Mouse (Mus musculus) limb, embryonic 14.5 days (tissue): ENCODE data around the gene Dlg4. TPM values are rescaled to one million over a fixed set of nuclear protein-coding genes. Genes with fewer than 3 reads are reported as not detected.

Source experiments
- ATAC-seq: fragments of 200-750 bp; cut with Nextera tagmentation; 2 replicates; pipeline ENCODE4 v1.8.0; 2017; ENCODE audit warnings: low read depth, moderate number of reproducible peaks, moderate TSS enrichment; ENCODE audit not compliant: low FRiP score
- DNase-seq: peaks from one replicate; pipeline ENCODE4 v3.0.0-alpha.2; 2015; ENCODE audit warnings: low spot score
- H3K27ac ChIP-seq: fragments of 300-500 bp; sonication (generic); replicated peaks from 2 replicates; pipeline ENCODE4 v1.5.1; 2014; ENCODE audit warnings: low read depth, mild to moderate bottlenecking, low read length, moderate library complexity, mixed read lengths
- H3K27me3 ChIP-seq: fragments of 300-500 bp; sonication (generic); 2 replicates; pipeline ENCODE4 v1.6.1; 2014; ENCODE audit warnings: low read length, mixed read lengths; ENCODE audit not compliant: control insufficient read depth, insufficient read depth
- H3K36me3 ChIP-seq: fragments of 300-500 bp; sonication (generic); 2 replicates; pipeline ENCODE4 v1.6.1; 2014; ENCODE audit warnings: mild to moderate bottlenecking, low read length, moderate library complexity, mixed read lengths; ENCODE audit not compliant: control insufficient read depth, insufficient read depth
- H3K4me1 ChIP-seq: fragments of 300-500 bp; sonication (generic); 2 replicates; pipeline ENCODE4 v1.6.1; 2014; ENCODE audit warnings: antibody characterized with exemption, low read length, mixed read lengths; ENCODE audit not compliant: control insufficient read depth, insufficient read depth
- H3K4me2 ChIP-seq: fragments of 300-500 bp; sonication (generic); replicated peaks from 2 replicates; pipeline ENCODE4 v1.6.1; 2014; ENCODE audit warnings: low read depth, mild to moderate bottlenecking, low read length, moderate library complexity; ENCODE audit not compliant: severe bottlenecking
- H3K4me3 ChIP-seq: fragments of 300-500 bp; sonication (generic); replicated peaks from 2 replicates; pipeline ENCODE4 v1.5.1; 2014; ENCODE audit warnings: low read length
- H3K9ac ChIP-seq: fragments of 300-500 bp; sonication (generic); 2 replicates; pipeline ENCODE4 v1.6.1; 2014; ENCODE audit warnings: mild to moderate bottlenecking, low read depth, low read length, moderate library complexity; ENCODE audit not compliant: severe bottlenecking
- H3K9me3 ChIP-seq: fragments of 300-500 bp; sonication (generic); 2 replicates; pipeline ENCODE4 v1.6.1; 2016; ENCODE audit warnings: low read length; ENCODE audit not compliant: control insufficient read depth
- POLR2A ChIP-seq: fragments of 200-500 bp; IDR thresholded peaks from 2 replicates; pipeline ENCODE4 v1.8.0; 2012; ENCODE audit warnings: inconsistent platforms, mild to moderate bottlenecking, moderate library complexity, borderline replicate concordance; ENCODE audit not compliant: insufficient read depth, insufficient read length; ENCODE audit errors: extremely low read depth
- WGBS: fragments of 180-500 bp; shearing (Covaris S2); extraction: QIAGEN DNeasy Blood & Tissue Kit; methylation state at CpG from one replicate; pipeline ENCODE4 v1.1.7; 2014; 5-methylcytosine and 5-hydroxymethylcytosine counted together
- polyA plus RNA-seq, 2 experiments: library from polyadenylated mRNA; depleted of rRNA in 1 of 2; stranded (reverse) in 1 of 2; unstranded in 1 of 2; fragments of >200 nt; fragmentation: Nextera tagmentation in 1 of 2; extraction: Ambion mirVana in 1 of 2; gene quantifications; 2 replicates each; pipeline versions ENCODE4 v1.2.1 to v1.2.3; 2012 to 2014

Dlg4 gene
- polyA plus RNA-seq, 2 experiments: 9.7 to 89.6 TPM

GRCm38 (mm10) chr11:70023481-70024150 lies 6.9 kb downstream of the Dlg4 start:
- H3K27ac ChIP-seq: no peak overlapping the region
- DNase-seq: no peak
- no peaks in the 10 kb centered on the region for H3K27me3 ChIP-seq
- H3K36me3 ChIP-seq: no peaks in the 10 kb centered on the region
- H3K4me3 ChIP-seq: peak overlapping the region; percentile 30
- H3K9ac ChIP-seq: peak overlapping the region; percentile 52
- TF ChIP-seq POLR2A: no peak
- peak overlapping the region; percentile 62 for H3K4me2 ChIP-seq
- WGBS: 10% methylated on average over 11 of the region's 29 CpGs
- H3K9me3 ChIP-seq: no peaks in the 10 kb centered on the region
- no peak for ATAC-seq
- H3K4me1 ChIP-seq: peaks cover 67% of the 10 kb centered on the region

DNA sequence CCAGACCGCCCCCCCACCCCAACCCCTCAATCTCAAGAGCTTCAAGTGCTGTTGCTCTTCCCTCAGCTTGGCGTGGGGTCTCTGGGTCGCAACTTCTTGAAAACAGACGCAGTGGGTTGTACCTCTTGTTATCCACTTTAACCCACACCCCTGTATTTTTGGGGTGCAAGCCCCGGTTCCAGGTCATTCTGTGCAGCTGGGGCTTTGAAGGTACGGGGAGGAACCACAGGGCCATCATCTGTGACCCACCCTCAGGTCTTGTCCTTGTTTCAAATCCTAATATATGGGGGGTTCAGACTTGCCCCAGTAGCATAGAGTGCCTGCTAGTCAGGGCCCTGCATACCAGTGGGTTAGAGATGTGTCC lies 7.4 kb downstream of the Dlg4 start:
- ATAC-seq (no peak), DNase-seq (no peak)
- Histone ChIP-seq H3K4me2 (peak overlapping the region; percentile 62), H3K27ac (no peak overlapping the region), H3K4me3 (peak overlapping the region; percentile 30), H3K36me3 (no peaks in the 10 kb centered on the region), H3K9ac (peak overlapping the region; percentile 52), H3K27me3 (no peaks in the 10 kb centered on the region), H3K9me3 (no peaks in the 10 kb centered on the region), H3K4me1 (peaks cover 69% of the 10 kb centered on the region)
- TF ChIP-seq POLR2A: no peak
- 20% methylated on average over 5 of the region's 6 CpGs for WGBS

- Histone ChIP-seq H3K27me3 (no peaks in the 10 kb centered on the region), H3K4me3 (peak overlapping the region; percentile 20), H3K4me1 (peaks cover 62% of the 10 kb centered on the region), H3K9ac (no peak overlapping the region), H3K9me3 (no peaks in the 10 kb centered on the region), H3K4me2 (peak overlapping the region; percentile 44), H3K27ac (peak overlapping the region; percentile 30; the same call in 1 of the 2 replicates), H3K36me3 (peaks cover 16% of the 10 kb centered on the region)
- 2% methylated on average over 15 of the region's 19 CpGs for WGBS
- ATAC-seq (peak; percentile 42), DNase-seq (peak; percentile 71)
- no peak for TF ChIP-seq POLR2A
These were observed 9.9 kb downstream of the Dlg4 start for GRCm38 (mm10) chr11:70026689-70027088.

GRCm38 (mm10) chr11:70027397-70027796 lies 10.7 kb downstream of the Dlg4 start:
- Histone ChIP-seq H3K27me3 (no peaks in the 10 kb centered on the region), H3K4me2 (peak overlapping the region; percentile 44), H3K27ac (peak overlapping the region; percentile 30), H3K4me3 (0 out of 2 replicates have a peak overlapping the region, but pooled peaks have one; percentile 20), H3K36me3 (peaks cover 23% of the 10 kb centered on the region), H3K9me3 (no peaks in the 10 kb centered on the region), H3K4me1 (peaks cover 57% of the 10 kb centered on the region), H3K9ac (0 out of 2 replicates have a peak overlapping the region, but pooled peaks have one; percentile 16)
- TF ChIP-seq POLR2A: no peak
- no peak for DNase-seq
- no peak for ATAC-seq
- WGBS: 31% methylated on average over 9 of the region's 9 CpGs

- Histone ChIP-seq H3K9ac (peak overlapping the region; percentile 38; the same call in 1 of the 2 replicates), H3K36me3 (peaks cover 34% of the 10 kb centered on the region), H3K27me3 (no peaks in the 10 kb centered on the region), H3K27ac (peak overlapping the region; percentile 83), H3K4me2 (peak overlapping the region; percentile 50), H3K4me3 (peak overlapping the region; percentile 23), H3K4me1 (peaks cover 52% of the 10 kb centered on the region), H3K9me3 (no peaks in the 10 kb centered on the region)
- WGBS: 25% methylated on average over 12 of the region's 12 CpGs
- DNase-seq: no peak
- no peak for ATAC-seq
- no peak for TF ChIP-seq POLR2A
These were observed 11.8 kb downstream of the Dlg4 start for GRCm38 (mm10) chr11:70028401-70029129.
